Mouse (Mus musculus): Measurements from ENCODE around the gene Kctd13. TPM values are rescaled to one million over a fixed set of nuclear protein-coding genes. Genes with fewer than 3 reads are reported as not detected.

The Kctd13 gene
- polyA plus RNA-seq (2012; rRNA removed), result 4.2 and 4.6 TPM in 2 replicates

DNA sequence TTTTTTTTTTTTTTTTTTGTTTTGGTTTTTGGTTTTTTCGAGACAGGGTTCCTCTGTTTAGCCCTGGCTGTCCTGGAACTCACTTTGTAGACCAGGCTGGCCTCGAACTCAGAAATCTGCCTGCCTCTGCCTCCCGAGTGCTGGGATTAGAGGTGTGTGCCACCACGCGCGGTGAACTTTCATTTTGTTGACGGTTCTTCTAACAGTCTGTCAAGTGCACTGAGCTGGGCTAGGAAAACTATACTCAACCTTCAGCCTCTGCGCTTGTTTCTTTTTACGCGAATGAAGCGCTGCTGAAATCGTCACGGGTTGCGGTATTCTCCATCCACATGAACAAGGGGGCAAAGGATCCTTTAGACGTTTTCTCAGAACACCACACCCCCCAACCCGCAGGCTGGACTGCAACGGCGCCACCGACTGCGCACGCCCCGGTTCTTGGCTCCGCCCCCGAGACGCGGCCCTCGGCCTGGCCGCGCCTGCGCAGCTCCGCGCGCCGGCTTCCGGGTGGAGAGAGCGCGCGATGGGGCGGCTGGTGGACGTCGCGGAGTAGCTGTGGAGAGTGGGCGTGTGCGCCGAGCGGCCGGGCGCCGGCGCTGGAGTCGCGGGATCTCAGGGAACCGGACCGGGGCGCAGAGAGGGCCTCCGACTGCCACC, at the start of gene Kctd13:
Gene Kctd13 (plus strand): TSS at position 496 of the 654 bp plus-strand sequence.

DNA sequence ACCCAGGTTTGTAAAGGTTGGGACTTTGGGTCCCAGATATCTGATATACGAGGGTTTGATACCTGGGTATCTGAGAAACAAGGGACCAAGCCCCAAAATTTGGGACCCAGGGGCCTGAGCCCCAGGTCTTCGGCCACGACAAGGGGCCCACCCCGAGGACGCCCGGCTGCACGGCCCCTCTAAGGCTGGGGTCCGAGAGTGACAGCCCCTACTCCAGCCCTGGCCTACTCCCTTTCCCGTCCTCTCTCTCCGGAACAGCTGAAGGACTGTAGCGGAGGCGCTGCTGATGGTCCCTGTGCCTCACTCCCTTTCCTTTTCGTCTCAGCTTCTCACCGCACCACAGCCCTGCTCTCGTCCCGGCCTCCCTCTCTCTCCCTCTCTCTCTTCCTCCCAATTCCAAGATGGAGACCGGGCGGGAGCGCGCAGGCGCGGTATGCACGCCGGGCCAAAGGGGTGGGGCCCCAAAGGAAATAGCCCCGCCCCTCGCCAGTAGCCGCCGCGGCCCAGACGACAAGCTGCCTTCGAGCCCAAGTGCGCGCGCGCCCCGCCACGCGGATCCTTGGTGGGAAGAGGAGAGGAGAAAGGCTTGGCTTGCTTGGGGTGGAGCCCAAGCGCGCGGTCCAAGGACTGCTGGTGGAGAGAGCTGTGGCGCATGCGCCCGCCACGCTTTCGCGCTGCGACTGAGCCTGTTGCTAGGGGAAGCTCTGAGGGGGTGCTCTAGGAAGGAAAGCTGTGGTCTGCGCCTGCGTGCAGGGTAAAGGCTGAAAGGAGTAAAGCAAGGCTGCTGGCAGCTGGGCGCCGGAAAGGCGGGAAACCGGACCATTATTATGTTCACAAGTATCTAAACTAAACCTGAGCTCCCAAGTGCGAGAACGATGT, 44.2 kb upstream of the Kctd13 start, which contains the start of gene Taok2:
Gene Taok2 (minus strand): TSS at position 418 of the 879 bp plus-strand sequence.

DNA sequence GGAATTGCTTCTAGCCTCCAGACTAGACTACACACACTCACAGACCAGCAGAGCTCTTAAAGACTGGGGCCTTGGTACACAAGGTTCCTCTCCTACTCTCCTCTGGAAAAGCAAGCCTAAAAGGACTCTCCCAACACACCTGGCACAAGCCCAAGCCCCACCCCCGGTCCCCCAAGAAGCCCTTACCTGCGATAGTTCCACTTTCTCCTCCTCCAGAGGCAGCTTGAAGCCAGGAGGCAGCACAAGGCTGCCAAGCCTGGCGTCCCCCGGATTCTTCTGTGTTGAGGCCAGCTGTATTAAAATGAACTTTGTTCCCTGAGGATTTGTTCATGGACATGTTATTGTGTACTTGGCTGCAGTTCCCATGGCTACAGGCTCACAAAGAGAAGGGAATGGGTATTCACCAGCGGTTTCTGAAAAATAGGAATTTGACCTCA, 6.0 kb upstream of the Kctd13 start, which contains the start of gene Tmem219:
Gene Tmem219 (minus strand): TSS at position 294 of the 437 bp plus-strand sequence.

DNA sequence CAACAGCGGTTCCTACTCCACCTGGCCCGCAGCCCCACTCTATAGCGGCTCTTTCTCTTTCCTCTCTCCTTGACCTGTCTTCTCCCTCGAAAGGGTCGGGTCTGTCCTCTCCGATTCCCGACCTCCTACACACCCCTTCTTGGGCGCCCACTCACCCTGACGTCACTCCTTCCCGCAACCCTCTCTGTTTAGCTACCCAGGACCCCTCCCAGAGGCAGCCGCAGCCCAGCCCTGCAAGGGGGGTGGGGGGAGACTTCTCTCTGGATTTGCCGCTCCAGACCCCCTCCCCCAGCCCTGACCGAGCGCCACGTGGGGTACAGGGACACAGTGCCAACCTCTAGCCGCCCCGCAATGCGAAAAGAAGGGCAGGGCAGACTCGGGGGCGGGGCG, 20.7 kb downstream of the Kctd13 start, which contains the start of gene Asphd1:
Gene Asphd1 (minus strand): TSS at position 180 of the 390 bp plus-strand sequence.

DNA sequence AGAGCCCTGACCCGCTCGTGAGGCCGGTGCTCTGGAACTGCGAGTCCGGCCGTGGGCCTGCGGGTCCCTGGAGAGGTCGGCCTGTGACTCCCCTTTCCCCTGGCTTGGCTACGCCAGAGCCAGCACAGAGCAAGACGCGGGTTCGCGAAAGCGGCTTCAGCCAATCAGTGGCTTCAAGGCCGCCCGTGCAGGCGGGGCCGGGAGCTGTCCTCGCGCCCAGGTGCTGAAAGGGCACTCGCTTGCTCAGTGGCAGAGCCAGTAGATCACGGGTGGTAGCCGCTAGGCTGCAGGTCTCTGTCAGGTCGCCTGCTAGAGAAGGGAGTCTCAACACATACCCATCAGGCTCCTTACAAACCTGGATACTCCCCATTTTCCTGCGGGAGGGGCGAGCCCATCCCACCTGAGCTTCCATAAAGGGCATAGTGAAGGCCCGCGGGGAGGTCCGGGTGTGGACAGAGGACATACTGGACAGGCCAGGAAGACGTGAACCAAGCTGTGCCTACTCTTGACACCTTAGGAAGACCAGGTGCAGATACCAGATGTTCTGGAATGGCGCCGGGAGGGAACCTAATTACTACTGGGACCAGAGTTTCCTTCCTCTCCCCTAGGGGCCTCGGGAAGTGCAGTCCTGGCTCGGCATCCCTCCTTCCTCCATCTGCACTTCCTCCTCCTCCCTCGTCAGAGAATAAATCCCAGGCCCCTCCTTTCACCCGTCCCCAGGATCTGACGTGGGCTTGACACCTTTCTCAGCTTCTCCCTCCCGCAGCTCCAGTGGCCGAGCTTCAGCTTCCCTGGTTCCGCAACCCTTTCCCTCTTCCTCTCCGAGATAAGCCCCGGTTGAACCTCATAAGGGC, 21.3 kb downstream of the Kctd13 start, which contains the start of gene Sez6l2:
Gene Sez6l2 (plus strand): TSS at position 771 of the 854 bp plus-strand sequence.

DNA sequence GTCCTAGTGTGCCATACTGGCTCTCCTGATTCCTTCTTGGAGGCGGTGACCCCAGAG, 47.0 kb downstream of the Kctd13 start, which contains the start of gene Cdipt:
Gene Cdipt (plus strand): TSS at position 22 of the 57 bp plus-strand sequence.

DNA sequence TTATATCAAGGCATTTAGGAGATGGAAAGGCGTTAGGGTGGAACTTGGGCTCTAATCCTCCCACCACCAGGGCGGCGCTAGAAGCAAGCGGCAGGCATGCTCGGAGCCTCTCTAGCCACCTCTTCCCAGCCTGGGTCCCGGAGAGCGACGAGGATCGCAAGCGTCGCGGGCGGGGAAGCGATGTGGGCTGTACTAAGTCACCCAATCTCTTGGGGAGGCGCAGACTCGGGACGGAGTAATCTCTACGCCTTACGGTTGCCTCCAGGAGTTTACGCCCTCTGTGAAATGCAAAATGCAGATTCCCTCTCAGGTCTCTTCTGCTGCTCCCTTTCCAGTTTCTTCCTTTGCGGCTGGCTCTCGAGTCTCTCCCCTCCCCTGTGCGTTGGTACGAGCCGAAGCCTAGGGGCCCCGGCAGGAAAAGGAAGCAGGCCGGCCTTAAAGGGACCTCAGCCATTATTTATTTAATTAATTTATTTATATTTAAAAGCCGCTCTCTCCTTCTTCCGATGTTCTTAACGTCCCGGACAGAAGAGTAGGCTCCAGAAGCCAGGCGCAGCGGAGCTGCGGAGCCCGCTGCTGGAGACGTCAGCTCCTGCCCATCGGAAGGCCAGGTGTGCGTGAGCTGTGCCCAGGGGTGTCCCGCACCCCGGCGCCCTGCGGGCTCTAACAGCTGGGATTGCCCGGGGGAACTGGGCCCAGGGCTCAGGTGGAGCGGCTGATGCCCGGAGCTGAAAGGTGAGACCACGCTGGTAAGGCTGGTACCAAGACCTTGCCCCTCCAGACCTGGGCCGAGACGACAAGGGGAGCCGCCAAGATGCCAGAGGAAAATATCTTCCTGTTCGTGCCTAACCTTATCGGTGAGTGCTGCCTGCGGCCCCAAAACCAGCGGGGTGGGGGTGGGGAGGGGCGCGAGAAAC, 47.5 kb downstream of the Kctd13 start, which contains the start of gene Cdiptos:
Gene Cdiptos (minus strand): TSS at position 149 of the 917 bp plus-strand sequence.

Other genes starting within 250 kb of the Kctd13 start
- gene Bola2, start 233.5 kb upstream of the Kctd13 start, polyA plus RNA-seq (2012; rRNA removed), result 33.9 and 35.2 TPM in 2 replicates
- 4.6 and 4.9 TPM in 2 replicates for gene Slx1b, start 233.1 kb upstream of the Kctd13 start, polyA plus RNA-seq (2012; rRNA removed)
- gene Coro1a, start 221.1 kb upstream of the Kctd13 start, polyA plus RNA-seq (2012; rRNA removed), result 44.1 and 60.0 TPM in 2 replicates
- gene Mapk3, start 169.3 kb upstream of the Kctd13 start, polyA plus RNA-seq (2012; rRNA removed), result 28.0 and 36.0 TPM in 2 replicates
- gene Gdpd3, start 162.5 kb upstream of the Kctd13 start, polyA plus RNA-seq (2012; rRNA removed), result 1.2 and 1.6 TPM in 2 replicates
- gene Ypel3, start 151.9 kb upstream of the Kctd13 start, polyA plus RNA-seq (2012; rRNA removed), result 58.6 and 66.7 TPM in 2 replicates
- 1.0 and 1.3 TPM in 2 replicates for gene Tbx6, start 147.4 kb upstream of the Kctd13 start, polyA plus RNA-seq (2012; rRNA removed)
- 74.0 and 86.5 TPM in 2 replicates for gene Ppp4c, start 136.4 kb upstream of the Kctd13 start, polyA plus RNA-seq (2012; rRNA removed)
- gene Fam57b, start 131.2 kb upstream of the Kctd13 start, polyA plus RNA-seq (2012; rRNA removed), result 0.09 and 0.13 TPM in 2 replicates
- not detected in 2 replicates for gene 4930451I11Rik, start 97.2 kb upstream of the Kctd13 start, polyA plus RNA-seq (2012; rRNA removed)
- 0.01 and 0.03 TPM in 2 replicates for gene Doc2a, start 81.5 kb upstream of the Kctd13 start, polyA plus RNA-seq (2012; rRNA removed)
- gene Hirip3, start 66.9 kb upstream of the Kctd13 start, polyA plus RNA-seq (2012; rRNA removed), result 58.3 and 79.1 TPM in 2 replicates
- gene Ino80e, start 66.5 kb upstream of the Kctd13 start, polyA plus RNA-seq (2012; rRNA removed), result 23.2 and 24.6 TPM in 2 replicates
- 15.6 and 17.1 TPM in 2 replicates for gene Taok2, start 44.2 kb upstream of the Kctd13 start, polyA plus RNA-seq (2012; rRNA removed)
- gene Tmem219, start 6.0 kb upstream of the Kctd13 start, polyA plus RNA-seq (2012; rRNA removed), result 9.6 and 10.9 TPM in 2 replicates
- not detected in 2 replicates for gene Asphd1, start 20.7 kb downstream of the Kctd13 start, polyA plus RNA-seq (2012; rRNA removed)
- gene Sez6l2, start 21.7 kb downstream of the Kctd13 start, polyA plus RNA-seq (2012; rRNA removed), result 0.18 and 0.26 TPM in 2 replicates
- gene Cdipt, start 47.0 kb downstream of the Kctd13 start, polyA plus RNA-seq (2012; rRNA removed), result 29.7 and 37.0 TPM in 2 replicates
- 0.23 and 0.35 TPM in 2 replicates for gene Cdiptos, start 47.2 kb downstream of the Kctd13 start, polyA plus RNA-seq (2012; rRNA removed)
- gene Mvp, start 85.7 kb downstream of the Kctd13 start, polyA plus RNA-seq (2012; rRNA removed), result 4.0 and 4.7 TPM in 2 replicates
- 0.08 TPM in 1 of 2 replicates, not detected in the other for gene Pagr1b, start 87.6 kb downstream of the Kctd13 start, polyA plus RNA-seq (2012; rRNA removed)
- 10.6 and 17.2 TPM in 2 replicates for gene Pagr1a, start 88.5 kb downstream of the Kctd13 start, polyA plus RNA-seq (2012; rRNA removed)
- 12.4 and 21.2 TPM in 2 replicates for gene Gm42742, start 92.2 kb downstream of the Kctd13 start, polyA plus RNA-seq (2012; rRNA removed)
- 0.12 and 0.26 TPM in 2 replicates for gene Prrt2, start 92.3 kb downstream of the Kctd13 start, polyA plus RNA-seq (2012; rRNA removed)
- gene Maz, start 98.2 kb downstream of the Kctd13 start, polyA plus RNA-seq (2012; rRNA removed), result 84.8 and 98.3 TPM in 2 replicates
- 58.9 and 63.9 TPM in 2 replicates for gene Kif22, start 113.6 kb downstream of the Kctd13 start, polyA plus RNA-seq (2012; rRNA removed)
- gene Zg16, start 158.4 kb downstream of the Kctd13 start, polyA plus RNA-seq (2012; rRNA removed), result 0.08 TPM in 1 of 2 replicates, not detected in the other
- 4.3 and 5.9 TPM in 2 replicates for gene AI467606, start 162.5 kb downstream of the Kctd13 start, polyA plus RNA-seq (2012; rRNA removed)
- 32.4 and 37.2 TPM in 2 replicates for gene Qprt, start 193.3 kb downstream of the Kctd13 start, polyA plus RNA-seq (2012; rRNA removed)
- 9.5 and 11.2 TPM in 2 replicates for gene Spn, start 208.9 kb downstream of the Kctd13 start, polyA plus RNA-seq (2012; rRNA removed)

All from liver, embryonic 14 days (tissue).